Mouse (Mus musculus) liver, adult 2 months (tissue): ENCODE results near the gene Babam1. TPM values are rescaled to one million over a fixed set of nuclear protein-coding genes. Genes with fewer than 3 reads are reported as not detected.

Source experiments
- DNase-seq: peaks from one replicate; pipeline ENCODE4 v3.0.0-alpha.2; 2011; ENCODE audit warnings: low read depth, low spot score; ENCODE audit errors: extremely low read depth
- H3K27ac ChIP-seq: fragments of 200-500 bp; replicated peaks from 2 replicates; pipeline ENCODE4 v1.5.1; 2012; ENCODE audit warnings: low read depth, mild to moderate bottlenecking, control low read depth, inconsistent platforms, low read length; ENCODE audit not compliant: insufficient read depth
- H3K27me3 ChIP-seq: fragments of 200-500 bp; 2 replicates; pipeline ENCODE4 v1.6.1; 2012; ENCODE audit warnings: mild to moderate bottlenecking, moderate library complexity, low read length, inconsistent platforms; ENCODE audit not compliant: control insufficient read depth, insufficient read depth
- H3K36me3 ChIP-seq: fragments of 200-500 bp; 2 replicates; pipeline ENCODE4 v1.6.1; 2012; ENCODE audit warnings: low read length, inconsistent platforms; ENCODE audit not compliant: control insufficient read depth, insufficient read depth
- H3K4me1 ChIP-seq: fragments of 200-500 bp; 2 replicates; pipeline ENCODE4 v1.6.1; 2011; ENCODE audit warnings: low read length; ENCODE audit not compliant: control insufficient read depth, insufficient read depth
- H3K4me3 ChIP-seq: fragments of 200-500 bp; 2 replicates; pipeline ENCODE4 v1.5.1; 2011; ENCODE audit warnings: low read depth, mild to moderate bottlenecking, control low read depth, low read length, moderate library complexity; ENCODE audit not compliant: insufficient read depth
- H3K79me2 ChIP-seq: fragments of 200-500 bp; 2 replicates; pipeline ENCODE4 v1.6.1; 2012; ENCODE audit warnings: inconsistent platforms, mild to moderate bottlenecking, low read length, moderate library complexity; ENCODE audit not compliant: control insufficient read depth, insufficient read depth
- H3K9ac ChIP-seq: fragments of 200-500 bp; 2 replicates; pipeline ENCODE4 v1.6.1; 2012; ENCODE audit warnings: low read depth, mild to moderate bottlenecking, control low read depth, inconsistent platforms, low read length
- CTCF ChIP-seq: fragments of 200-500 bp; IDR thresholded peaks from 2 replicates; pipeline ENCODE4 v1.5.1; 2011; ENCODE audit warnings: low read depth, low read length, control low read depth
- POLR2A ChIP-seq: fragments of 200-500 bp; IDR thresholded peaks from 2 replicates; pipeline ENCODE4 v1.6.1; 2011; ENCODE audit warnings: low read length, control low read depth; ENCODE audit not compliant: insufficient read depth; ENCODE audit errors: extremely low read depth
- WGBS: fragments of 180-500 bp; shearing (Covaris S2); methylation state at CpG from one replicate; pipeline ENCODE4 v1.1.7; 2018; 5-methylcytosine and 5-hydroxymethylcytosine counted together
- polyA plus RNA-seq: library from polyadenylated mRNA; depleted of rRNA; stranded (reverse); fragments of >200 nt; gene quantifications from 2 replicates; pipeline ENCODE4 v1.2.3, GENCODE M21; 2012
- total RNA-seq: library from RNA; depleted of rRNA; stranded (reverse); fragments of >200 nt; gene quantifications from 2 replicates; pipeline ENCODE4 v1.2.3, GENCODE M21; 2014

The Babam1 gene
- total and polyA plus RNA-seq, 2 experiments, result 42.7 to 106 TPM

DNA sequence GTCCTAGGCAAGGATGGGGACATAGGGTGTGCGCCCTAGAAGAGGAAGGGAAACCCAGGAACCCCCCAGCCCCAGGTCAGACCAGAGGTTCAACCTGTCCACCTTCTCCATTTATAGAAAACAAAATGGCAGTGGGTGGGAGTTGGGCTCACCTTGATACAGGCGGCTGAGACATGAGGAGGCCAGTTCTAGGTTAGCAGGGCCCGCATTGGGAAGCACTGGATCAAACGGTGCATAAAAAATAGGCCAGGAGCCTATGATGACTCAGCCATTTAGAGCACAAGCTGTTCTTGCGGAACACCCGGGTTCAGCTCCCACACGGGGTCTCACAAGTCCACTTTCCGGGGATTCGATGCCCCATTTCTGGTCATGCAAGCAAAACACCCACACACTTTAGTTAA, 8.3 kb downstream of the Babam1 start:
- Histone ChIP-seq H3K79me2 (no peaks in the 10 kb centered on the region), H3K4me1 (peaks cover 15% of the 10 kb centered on the region), H3K27ac (peak overlapping the region; percentile 62), H3K36me3 (no peaks in the 10 kb centered on the region), H3K27me3 (no peaks in the 10 kb centered on the region), H3K4me3 (peak overlapping the region; percentile 12; the same call in 1 of the 2 replicates), H3K9ac (peak overlapping the region; percentile 14)
- WGBS, result 32% methylated on average over 9 of the region's 9 CpGs
- TF ChIP-seq CTCF (no peak), POLR2A (no peak)
- DNase-seq, result peak; percentile 69

DNA sequence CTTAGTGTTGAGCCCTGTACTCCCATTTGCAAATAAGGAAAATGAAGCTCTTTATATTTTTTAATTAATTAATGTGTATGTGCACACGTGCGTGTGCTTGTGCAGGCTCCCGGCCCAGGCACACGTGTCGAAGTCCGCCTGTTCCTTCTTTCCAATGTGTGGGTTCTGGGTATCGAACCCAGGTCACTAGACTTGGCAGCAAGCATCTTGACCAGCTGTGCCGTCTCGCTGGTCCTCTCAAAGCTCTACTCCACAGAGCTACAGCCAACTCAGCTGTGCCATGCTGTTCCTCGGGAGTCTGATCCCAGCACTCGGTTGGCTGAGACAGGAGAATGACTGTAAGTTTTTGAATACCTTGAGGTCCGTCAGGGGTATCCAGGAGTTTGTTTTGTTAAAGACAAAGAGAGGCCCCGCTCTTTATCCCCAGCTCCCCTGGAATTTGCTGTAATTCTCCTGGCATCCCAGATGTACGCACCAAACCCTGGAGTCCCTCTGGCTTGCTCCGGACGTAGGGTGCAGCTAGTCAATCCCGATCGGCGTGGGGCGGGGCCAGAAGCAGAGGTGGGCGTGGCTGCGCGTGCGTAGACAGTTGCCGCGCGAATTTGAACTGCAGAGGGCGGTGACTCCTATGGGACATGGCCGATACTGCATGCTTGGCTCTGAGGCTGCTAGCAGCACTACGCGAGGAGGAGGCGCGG, 8.9 kb downstream of the Babam1 start, which contains the start of gene Ankle1:
Ankle1 (plus strand) TSS at position 610 of the 698 bp plus-strand sequence.
- Histone ChIP-seq H3K36me3 (no peaks in the 10 kb centered on the region), H3K4me3 (peak within 1 kb of the TSS; percentile 25), H3K27me3 (no peaks in the 10 kb centered on the region), H3K9ac (peak within 1 kb of the TSS; percentile 39), H3K4me1 (peaks cover 15% of the 10 kb centered on the region), H3K79me2 (no peaks in the 10 kb centered on the region), H3K27ac (peak within 1 kb of the TSS; percentile 62)
- 4% methylated on average over 33 of the region's 33 CpGs for WGBS
- peak; percentile 81 for DNase-seq
- peak; percentile 81 for TF ChIP-seq POLR2A
- peak; percentile 83 for TF ChIP-seq CTCF

DNA sequence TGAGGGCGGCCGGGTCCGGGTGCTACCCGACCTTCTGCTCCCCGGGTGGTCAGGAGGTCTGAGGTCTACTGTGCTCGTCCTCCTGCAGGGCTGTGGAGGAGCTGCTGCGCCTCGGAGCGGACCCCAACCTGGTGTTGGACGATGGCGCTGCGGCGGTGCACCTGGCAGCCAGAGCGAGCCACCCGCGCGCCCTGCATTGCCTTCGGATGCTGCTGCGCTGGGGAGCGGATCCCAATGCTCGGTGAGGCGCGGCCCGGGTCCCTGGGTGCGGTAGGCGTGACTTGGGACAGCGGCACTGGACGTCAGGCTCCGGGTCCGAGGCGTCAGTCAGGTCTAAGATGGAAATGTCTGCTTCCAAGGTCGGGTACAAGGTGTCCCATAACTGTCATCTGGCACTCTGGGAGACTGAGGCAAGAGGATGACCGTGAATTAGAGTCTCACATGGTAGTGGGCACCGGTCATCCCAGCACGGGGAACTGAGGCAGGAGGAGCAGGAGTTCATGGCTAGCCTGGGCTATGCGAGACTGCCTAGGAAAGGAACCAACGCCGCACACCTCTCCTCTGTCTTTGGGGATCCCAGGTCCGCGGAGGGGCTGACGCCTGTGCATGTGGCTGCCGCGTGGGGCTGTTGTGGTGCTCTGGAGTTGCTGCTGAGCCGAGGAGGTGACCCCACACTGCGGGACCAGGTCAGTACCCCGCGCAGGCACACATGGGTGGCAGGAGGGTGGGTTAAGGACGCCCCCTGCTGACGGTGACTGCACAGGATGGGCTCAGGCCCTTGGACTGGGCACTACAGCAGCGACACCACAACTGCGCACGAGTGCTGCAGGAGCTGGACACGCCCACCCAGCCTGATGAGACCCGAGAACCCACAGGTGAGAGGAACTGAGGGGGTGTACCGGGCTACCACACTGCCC, 9.7 kb downstream of the Babam1 start:
- H3K27me3 ChIP-seq, result no peaks in the 10 kb centered on the region
- H3K9ac ChIP-seq, result 0 out of 2 replicates have a peak overlapping the region, but pooled peaks have one; percentile 9
- peak overlapping the region; percentile 25; the same call in 1 of the 2 replicates for H3K4me3 ChIP-seq
- DNase-seq, result peak; percentile 31
- H3K36me3 ChIP-seq, result no peaks in the 10 kb centered on the region
- H3K27ac ChIP-seq, result no peak overlapping the region
- peaks cover 15% of the 10 kb centered on the region for H3K4me1 ChIP-seq
- no peaks in the 10 kb centered on the region for H3K79me2 ChIP-seq
- TF ChIP-seq CTCF (peak; percentile 92), POLR2A (no peak)
- under 1% methylated on average over 55 of the region's 55 CpGs for WGBS

DNA sequence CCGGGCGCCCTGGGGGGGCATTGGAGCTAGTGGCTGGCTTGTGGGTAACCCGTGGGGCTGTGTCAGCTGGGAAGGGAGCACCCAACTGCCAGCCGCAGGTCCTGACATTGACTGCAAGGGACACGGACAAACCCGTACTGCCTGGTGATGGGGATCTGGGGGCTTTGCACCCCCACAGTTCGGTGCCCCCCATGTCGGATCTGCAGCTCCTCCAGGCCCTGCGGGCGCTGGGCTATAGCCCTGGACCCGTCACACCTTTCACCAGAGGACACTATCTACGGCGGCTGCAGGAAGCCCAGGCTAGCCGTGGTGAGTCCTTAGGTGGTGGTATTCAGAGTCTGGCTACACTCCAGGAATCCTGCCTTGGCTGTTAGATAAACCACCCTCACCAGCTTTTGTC, 10.8 kb downstream of the Babam1 start:
- H3K4me3 ChIP-seq, result no peak overlapping the region
- H3K79me2 ChIP-seq, result no peaks in the 10 kb centered on the region
- H3K27ac ChIP-seq, result no peak overlapping the region
- TF ChIP-seq CTCF, result no peak
- no peak for TF ChIP-seq POLR2A
- H3K36me3 ChIP-seq, result no peaks in the 10 kb centered on the region
- peaks cover 15% of the 10 kb centered on the region for H3K4me1 ChIP-seq
- DNase-seq, result no peak
- H3K27me3 ChIP-seq, result no peaks in the 10 kb centered on the region
- 92% methylated on average over 14 of the region's 14 CpGs for WGBS
- no peak overlapping the region for H3K9ac ChIP-seq

DNA sequence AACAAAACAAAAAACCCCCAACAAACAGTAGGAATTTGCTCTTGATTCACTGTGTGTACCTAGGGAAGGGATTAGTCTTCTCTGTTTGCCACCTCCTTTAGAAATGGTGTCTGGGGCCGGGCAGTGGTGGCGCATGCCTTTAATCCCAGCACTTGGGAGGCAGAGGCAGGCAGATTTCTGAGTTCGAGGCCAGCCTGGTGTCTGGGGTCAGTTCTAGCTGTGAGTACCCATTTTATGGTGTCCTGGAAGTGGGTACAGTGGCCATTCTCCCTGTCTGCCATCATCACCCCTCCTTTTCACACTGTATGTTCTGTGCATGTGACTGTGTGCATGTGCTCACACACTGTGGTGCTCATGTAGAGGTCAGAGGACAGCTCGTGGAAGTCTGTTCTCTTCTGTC, 11.6 kb downstream of the Babam1 start:
- no peak for DNase-seq
- Histone ChIP-seq H3K4me1 (peaks cover 15% of the 10 kb centered on the region), H3K27ac (no peak overlapping the region), H3K36me3 (no peaks in the 10 kb centered on the region), H3K79me2 (no peaks in the 10 kb centered on the region), H3K4me3 (no peak overlapping the region), H3K27me3 (no peaks in the 10 kb centered on the region), H3K9ac (no peak overlapping the region)
- TF ChIP-seq POLR2A (no peak), CTCF (no peak)
- WGBS, result 94% methylated on average over 4 of the region's 4 CpGs
